Mouse (Mus musculus) yolk sac, embryonic 10.5 days (tissue): Measurements from ENCODE around the gene G3bp1.
A peak's percentile ranks its signal among the peaks of the same experiment; 100 is the strongest.

Experiments
- DNase-seq: peaks from one replicate; pipeline ENCODE4 v3.0.0-alpha.2; 2017; ENCODE audit warnings: low spot score

The G3bp1 gene

GRCm38 (mm10) chr11:55464707-55465106 is 4.8 kb upstream of the G3bp1 start:
- DNase-seq, result no peak

DNA sequence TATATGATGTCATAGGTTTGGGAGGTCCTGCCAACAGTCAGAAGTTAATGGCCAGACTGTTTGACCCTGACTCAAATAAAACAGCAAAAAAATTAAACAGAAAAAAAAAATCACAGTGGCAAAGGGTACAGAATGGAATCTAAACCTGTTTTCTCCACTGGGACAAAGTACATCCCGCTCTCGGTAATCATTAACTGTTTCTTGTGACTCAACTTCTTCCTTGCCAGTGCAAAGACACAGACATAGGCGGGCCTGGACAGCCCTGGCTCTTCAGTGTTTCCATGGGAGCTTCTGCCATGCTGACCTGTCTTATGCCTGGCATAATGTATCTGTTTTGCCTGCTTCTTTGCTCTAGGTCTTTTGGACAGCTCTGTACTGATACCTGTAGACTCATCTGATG is 4.3 kb upstream of the G3bp1 start:
- peak; percentile 76 for DNase-seq

DNA sequence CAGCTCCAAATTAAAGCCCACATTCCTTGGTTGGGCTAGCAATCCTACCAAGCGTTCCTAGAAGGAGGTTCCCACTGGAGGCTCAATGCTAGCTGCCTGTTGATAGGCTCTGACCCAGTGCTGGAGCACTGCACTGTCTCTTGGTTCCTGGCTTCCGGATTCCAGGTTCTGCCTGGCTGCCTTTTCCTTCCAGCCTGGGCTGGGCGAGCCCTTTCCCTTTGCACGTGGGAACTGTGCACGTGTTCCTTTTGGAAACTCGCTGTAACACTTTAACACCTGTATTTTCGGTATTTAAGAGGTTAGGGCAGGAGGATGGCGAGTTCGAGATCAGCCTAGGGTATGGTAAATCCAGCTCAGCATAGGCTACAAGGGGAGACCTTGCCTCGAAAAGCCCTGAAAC is 1.5 kb upstream of the G3bp1 start:
- peak; percentile 56 for DNase-seq

DNA sequence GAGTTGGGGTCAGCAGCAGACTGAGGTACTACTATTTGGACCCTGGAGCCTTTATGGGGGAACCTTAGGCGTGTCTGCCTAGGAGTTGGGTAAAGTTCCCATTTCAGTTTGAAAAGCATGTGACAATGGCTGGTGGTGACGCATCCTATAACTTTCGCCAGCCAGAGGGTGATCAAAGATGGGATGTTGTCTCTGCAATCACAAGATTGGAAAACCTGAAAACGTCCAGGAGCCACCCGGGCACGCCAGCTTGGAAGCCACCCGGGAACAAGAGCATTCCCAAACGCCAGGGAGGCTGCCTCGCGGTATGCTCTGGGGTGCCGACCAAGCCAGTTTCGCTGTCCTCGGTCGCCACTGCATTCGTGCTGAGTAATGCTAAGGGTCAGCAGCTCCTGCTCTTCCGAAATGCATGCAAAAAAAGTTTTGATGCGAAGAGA is 856 bp upstream of the G3bp1 start:
- DNase-seq, result no peak

DNA sequence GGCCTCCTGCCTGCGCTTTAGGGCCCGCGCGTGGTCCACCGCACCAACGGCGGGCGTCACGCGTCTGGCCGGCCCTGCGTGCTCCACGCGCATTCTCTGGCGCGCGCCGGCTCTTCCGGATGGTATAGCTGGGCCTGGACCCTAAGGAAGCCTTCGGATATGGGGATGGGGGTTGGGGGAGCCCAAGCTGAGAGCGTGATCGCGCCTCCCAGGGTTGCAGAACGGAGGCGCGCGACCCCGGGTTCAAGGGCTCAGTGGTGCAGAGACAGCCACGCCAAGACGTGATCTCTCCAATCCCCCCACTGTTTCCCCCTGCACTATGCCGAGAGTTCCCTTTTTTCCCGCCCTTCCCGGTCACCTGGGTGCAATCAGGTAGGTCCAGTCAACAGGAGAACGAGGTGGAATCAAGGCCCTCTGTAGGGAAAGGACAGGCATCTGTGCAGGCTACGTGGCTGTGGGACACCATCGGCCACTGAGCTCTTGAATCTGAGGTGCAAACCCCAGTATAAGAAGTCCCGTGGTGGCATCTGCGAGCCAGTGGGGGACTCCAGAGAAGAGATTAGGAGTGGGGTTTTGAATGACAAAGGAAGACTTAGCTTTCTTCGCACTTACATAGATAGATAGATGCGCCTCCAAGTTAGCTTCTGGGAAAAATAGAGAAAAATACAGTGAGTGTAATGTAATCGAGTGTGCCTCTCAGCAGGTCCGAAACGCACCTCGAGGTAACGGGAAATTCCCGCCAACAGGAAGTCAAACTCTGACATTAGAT is 622 bp downstream of the G3bp1 start:
- DNase-seq, result peak; percentile 53

- DNase-seq, result no peak
These were observed 1.3 kb downstream of the G3bp1 start for GRCm38 (mm10) chr11:55470761-55471160.

DNA sequence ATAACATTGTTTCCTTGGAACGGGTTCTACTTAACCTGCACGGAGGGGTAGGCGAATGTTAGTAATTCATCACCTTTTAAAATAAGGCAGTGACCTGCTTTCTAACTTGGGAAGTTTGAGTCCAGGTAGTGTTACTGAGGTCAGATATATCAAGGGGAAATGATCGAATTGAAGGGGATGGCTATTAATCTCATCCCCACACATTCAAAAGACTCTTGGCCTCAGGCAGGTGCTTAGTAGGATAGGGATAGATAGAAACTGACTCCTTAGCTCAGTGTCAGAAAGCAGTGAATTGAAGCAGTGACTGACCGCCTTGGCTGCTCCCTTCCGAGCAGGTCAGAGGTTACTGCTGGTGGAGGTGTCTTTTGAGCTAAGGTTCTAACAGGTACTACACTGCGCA is 2.0 kb downstream of the G3bp1 start:
- no peak for DNase-seq

DNA sequence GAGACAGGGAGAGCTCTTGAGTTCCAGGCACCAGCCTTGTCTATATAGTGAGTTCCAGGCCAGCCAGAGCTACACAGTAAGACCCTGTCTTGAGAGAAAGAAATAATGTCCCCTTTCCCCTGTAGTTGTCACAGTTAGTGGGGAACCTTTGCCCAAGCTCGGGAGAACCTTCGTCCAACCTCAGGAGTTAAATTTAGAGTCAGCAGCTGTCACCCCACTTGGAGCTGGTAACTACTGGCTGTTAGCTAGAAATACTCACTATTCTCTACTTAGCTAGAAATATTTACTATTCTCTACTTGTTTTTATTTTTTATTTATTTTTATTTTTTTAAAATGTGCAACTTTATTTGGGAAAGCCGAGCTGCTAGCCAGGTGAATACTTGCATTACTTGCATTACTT is 3.7 kb downstream of the G3bp1 start:
- no peak for DNase-seq

GRCm38 (mm10) chr11:55485443-55485842 is 16.0 kb downstream of the G3bp1 start:
- DNase-seq, result no peak

DNA sequence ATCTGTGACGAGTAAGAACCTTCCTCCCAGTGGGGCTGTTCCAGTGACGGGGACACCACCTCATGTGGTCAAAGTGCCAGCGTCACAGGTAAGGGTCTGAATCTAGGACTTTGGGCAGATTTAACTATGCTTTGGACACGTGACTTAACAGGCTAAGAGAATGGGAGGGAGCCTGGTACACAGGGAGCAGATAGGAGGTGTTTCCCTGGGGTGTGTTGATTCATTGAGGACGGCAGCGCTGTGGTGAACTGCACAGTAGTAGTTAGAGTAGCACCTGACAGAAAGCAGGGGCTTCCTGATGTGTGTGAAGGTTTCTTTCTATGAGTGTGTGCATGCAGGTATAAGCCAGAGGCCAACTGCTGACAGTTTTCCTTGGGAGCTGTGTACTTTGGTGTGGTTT is 26.7 kb downstream of the G3bp1 start:
- DNase-seq, result peak; percentile 54

GRCm38 (mm10) chr11:55497885-55498284 is 28.4 kb downstream of the G3bp1 start:
- peak; percentile 65 for DNase-seq

DNA sequence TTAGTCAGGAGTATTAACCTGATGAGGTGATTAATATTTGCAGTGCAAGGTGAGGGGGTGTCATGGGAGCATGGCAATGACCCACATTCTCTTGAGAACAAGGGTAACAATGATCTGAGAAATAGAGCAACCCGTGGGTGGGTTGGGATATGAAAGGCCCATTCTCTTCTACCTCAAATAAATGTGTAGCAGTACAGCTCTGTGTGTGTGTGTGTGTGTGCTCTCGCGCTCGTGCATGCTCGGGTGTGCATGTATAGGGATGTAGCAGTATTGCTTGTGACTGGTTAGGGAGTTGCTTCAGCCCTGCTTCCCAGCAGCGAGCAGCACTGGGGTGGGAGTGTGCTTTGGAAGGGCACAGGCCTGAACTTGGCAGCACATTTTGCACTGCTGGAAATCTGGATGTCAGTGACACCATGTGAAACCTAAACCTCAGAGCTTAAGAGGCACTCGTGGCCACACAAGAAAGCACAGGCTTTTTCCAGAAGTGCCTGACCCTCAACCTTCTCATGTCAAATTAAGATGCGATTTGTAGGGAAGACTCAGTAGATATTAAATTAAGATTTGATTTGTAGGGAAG is 32.6 kb downstream of the G3bp1 start:
- DNase-seq, result no peak

DNA sequence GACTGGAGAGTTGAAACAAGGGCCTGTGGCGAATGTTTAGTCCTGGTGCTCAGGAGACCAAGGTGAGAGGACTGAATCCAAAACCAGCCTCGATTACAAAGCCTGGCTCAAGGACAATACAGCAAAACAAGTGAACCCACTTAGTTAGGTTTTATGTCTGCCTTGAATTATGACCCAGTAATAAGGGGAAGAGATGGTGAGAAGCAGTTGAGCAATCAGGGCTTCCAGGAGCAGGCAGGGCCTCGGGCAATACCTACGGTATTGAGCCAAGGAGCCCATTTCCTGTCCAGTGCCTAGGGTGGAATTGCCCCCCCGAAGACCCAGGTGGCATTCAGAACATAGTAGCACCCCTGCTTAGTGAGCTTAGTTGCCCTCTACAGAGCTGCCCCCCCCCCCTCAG is 33.4 kb downstream of the G3bp1 start:
- DNase-seq, result no peak

DNA sequence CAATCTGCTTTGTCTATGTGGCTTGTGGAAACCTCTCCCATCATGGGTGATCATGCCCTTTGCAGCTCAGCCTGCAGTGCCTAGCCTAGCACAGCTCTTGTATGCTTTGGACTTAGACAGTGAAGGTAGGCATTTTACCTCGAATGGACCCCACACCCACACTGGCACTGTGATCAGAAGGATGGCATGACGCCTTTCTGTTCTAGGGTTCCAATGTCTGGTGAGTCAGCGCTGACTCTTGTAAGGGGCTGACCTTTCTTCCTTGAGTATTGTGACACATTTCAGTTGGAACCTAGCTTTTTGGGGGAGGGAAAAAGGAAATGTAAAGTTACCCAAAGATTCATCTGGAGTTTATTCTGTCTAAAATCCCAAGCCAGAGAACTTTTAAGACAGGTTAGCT is 36.0 kb downstream of the G3bp1 start:
- DNase-seq, result no peak

DNA sequence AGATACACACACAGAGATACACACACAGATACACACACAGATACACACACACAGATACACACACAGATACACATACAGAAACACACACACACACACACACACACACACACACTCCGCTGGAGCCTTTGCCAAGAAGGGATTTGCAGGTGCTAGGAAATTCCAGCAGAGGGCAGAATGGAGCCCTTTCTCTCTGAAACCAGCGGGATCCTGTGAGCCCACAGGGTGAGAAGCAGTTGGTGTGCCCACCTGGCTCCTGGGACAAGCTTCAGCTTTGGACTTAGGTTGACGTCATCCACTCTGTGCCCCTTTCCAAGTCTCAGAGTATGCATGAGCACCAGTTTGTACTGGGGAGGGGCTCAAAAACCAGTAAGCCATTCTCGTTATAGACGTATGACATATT is 41.9 kb downstream of the G3bp1 start:
- no peak for DNase-seq

DNA sequence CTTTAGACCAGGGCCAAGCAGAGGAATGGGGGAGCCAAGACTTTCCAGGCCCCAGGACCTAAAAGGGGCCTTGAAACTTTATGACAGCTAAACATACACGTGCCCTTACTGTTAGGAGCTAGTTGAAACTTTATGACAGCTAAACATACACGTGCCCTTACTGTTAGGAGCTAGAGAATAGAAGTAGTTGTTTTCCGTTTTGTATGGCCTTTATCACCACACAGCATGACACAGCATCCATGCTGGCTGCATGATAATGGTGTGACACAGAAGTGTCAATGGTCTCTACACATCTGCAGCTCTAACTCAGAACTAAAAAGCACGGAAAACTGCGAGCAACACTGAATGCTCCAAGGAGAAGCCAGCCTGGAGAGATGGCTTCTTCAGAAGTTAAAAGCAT is 48.2 kb downstream of the G3bp1 start:
- DNase-seq, result no peak

DNA sequence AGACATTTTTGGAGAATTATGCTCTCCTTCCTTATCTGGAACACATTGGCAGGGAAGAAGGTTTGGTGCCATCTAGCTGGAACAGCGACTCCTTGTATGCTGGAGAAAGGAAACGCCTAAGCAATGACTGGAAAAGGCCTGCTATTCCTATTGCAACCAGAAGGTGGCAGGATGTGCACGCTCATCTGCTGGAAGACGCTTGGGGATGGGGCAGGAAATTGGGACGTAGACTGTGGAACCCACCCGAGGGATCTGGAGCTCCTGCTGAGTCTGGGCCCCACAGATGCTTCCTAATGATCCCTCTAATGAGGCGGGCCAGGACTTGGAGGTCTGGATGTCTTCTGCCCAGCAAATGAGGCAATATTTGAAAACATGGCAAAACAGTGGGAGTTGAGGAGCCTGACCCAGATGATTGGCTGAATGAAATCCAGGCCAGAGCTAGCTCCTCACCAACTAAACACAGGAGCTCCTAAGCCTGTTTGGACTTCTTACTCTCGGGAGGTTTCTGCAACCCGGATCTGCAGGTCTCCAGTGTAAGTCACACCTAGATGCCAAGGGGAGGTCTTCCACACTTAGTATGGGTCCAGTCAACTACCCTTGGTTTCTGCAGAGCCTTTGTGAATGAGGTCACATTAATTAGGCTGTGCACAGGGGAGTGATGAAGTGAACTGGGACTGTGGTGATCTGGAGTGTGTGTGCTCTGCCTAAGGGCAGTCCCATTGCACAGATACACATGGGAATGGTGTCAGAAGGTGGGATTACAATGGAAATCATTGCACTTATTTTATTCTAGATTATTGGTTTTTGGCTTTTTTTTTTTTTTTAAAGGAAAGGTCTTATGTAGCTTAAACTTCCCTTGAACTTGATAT is 49.6 kb downstream of the G3bp1 start:
- peak; percentile 59 for DNase-seq

- DNase-seq, result no peak
These were observed 61.3 kb downstream of the G3bp1 start for GRCm38 (mm10) chr11:55530741-55531140.

DNA sequence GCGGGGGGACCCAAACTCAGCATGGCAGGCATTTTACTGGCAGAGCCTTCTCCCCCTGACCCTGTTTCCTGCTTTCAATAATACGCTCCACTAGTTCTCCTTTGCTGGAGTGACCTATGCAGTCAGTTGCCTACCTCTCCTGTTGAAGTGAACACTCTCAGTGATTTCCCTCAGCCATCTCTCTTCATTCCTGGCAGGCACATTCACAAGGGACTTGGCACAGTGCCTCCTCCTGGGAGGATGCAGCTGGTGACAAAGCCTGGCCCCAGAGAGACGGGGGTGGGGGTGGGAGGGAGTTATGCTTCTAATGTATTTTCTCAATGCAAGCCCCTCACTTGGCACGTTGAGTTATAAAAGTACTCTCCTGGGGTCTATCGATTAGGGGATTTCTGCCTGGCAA is 63.9 kb downstream of the G3bp1 start:
- no peak for DNase-seq

DNA sequence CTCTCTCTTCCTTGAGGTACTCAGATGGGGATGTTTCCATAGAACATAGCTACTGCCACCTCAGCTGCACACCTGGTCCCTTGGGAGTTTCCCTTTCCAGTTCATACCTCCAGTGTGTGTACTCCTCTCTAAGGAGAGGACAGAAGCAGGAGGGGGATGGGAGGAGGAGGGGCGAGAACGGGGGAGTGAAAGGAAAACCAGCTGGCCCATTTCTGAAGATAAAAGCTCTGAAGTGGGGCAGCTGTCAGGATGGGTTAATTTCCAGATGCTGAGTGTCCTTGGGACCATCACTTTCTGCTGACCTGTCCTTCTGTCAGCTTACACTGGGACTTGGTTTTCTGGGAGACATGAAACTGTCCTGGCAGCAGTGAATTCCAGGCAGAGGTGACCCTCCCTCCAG is 65.3 kb downstream of the G3bp1 start:
- DNase-seq, result no peak

GRCm38 (mm10) chr11:55542128-55542527 is 72.6 kb downstream of the G3bp1 start:
- no peak for DNase-seq

DNA sequence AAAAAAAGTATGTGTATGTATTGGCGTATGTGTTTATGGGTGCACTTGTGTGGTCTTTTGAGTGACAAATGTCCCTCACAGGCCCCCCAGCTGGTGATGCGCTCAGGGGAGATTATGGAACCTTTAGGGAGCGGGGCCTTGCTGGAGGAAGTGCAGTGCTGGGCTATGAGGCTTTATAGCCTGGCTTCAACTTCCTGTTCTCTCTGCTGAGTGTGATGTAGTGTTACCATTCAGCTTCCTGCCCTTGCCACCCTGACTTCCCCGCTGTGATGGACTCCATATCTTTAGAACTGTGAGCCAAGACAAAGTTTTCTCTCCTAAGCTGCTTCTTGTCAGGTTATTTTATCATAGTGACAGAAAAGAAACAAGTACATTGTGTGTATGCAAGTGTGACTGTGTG is 73.2 kb downstream of the G3bp1 start:
- no peak for DNase-seq

DNA sequence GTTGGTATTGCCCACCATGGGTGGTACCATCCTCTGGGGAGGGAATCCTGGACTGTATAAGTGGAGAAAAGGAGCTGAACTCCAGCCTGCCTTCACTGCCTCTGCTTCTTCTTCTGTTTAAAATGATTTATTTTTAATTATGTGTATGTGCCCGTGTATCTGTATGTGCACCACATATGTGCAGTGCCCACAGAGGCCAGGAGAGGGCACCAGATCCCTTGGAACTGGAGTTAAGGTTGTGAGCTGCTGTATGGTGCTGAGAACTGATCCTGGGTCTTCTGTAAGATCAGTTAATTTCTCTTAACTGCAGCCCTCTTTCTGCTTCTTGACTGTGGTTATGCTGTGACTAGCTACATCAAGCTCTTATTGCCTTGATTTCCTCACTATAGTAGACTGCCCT is 76.2 kb downstream of the G3bp1 start:
- no peak for DNase-seq
